In the genomic region with DNA sequence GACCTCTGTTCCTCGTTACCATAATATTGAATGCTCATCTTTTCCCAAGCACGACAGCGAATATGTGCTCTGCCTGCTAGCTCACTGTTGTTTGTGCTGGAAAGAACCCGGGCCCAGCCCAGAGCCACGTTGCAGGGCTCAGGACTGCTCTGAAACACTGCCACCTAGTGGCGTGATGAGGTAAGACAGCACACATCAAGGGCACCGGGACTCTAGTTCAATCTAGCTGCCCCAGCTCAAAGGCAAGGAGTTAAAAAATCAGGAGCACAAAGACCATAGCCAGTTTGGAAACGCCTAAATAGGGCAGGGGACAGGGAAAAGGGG, we compare ENCODE assay signal across 8 mouse cellular contexts. TPM values are rescaled to one million over a fixed set of nuclear protein-coding genes. Genes with fewer than 3 reads are reported as not detected.
DNase-seq lines count a peak whose midpoint lies in the region; ATAC-seq and TF ChIP-seq lines count a peak whose summit lies in the region.

No protein-coding gene starts in this region.

- TF ChIP-seq CTCF in G1E (IDR thresholded peaks at IDR 0.05; ENCODE audit: low read depth, low read length) = peak; percentile 63
- TF ChIP-seq CTCF in forebrain, postnatal 0 days (IDR thresholded peaks at IDR 0.05; ENCODE audit: low read depth) = peak; percentile 99
- peak; percentile 94 for TF ChIP-seq CTCF in layer of hippocampus, adult 2 months (conservative IDR thresholded peaks at IDR 0.05)
- TF ChIP-seq CTCF in lung, adult 2 months (IDR thresholded peaks at IDR 0.05; ENCODE audit: insufficient read depth, low read length) = peak; percentile 97

- peak; percentile 15 for DNase-seq in G1E (ENCODE audit: low spot score)
- peak; percentile 84 to 91 for DNase-seq in cerebellum, adult 18-20 months
- peak; percentile 95 for DNase-seq in forebrain, postnatal 0 days
- peak; percentile 94 for DNase-seq in heart, postnatal 4 days
- DNase-seq in layer of hippocampus, adult 2 months (ENCODE audit: low spot score in 2 of 2) = peak; percentile 79 to 94
- DNase-seq in lung, adult 2 months = peak; percentile 74
- peak; percentile 77 for DNase-seq in testis, postnatal 14 days (ENCODE audit: low spot score)

- TF ChIP-seq POLR2A in lung, adult 2 months (IDR thresholded peaks at IDR 0.05; ENCODE audit: borderline replicate concordance, extremely low read depth, low read depth, low read length) = no peak

- peaks cover 29% of the 10 kb centered on the region for H3K9me3 ChIP-seq in G1E (replicated peaks)
- H3K9me3 ChIP-seq in forebrain, postnatal 0 days (ENCODE audit: low read length) = no peaks in the 10 kb centered on the region

- no peak overlapping the region for H3K4me3 ChIP-seq in G1E (ENCODE audit: low read depth, low read length)
- H3K4me3 ChIP-seq in forebrain, postnatal 0 days (ENCODE audit: low read depth, low read length) = no peak overlapping the region
- H3K4me3 ChIP-seq in layer of hippocampus, adult 2 months = peak overlapping the region; percentile 17; the same call in 1 of the 2 replicates
- H3K4me3 ChIP-seq in lung, adult 2 months (replicated peaks; ENCODE audit: extremely low read depth, low read depth, low read length) = no peak overlapping the region

- peak overlapping the region; percentile 29; the same call in 1 of the 2 replicates for H3K9ac ChIP-seq in forebrain, postnatal 0 days

- peak; percentile 23; the same call in 1 of the 2 replicates for ATAC-seq in G1E (ENCODE audit: extremely low read depth, insufficient number of reproducible peaks, low FRiP score, poor library complexity, severe bottlenecking)
- peak; percentile 90 for ATAC-seq in forebrain, postnatal 0 days
- peak; percentile 56; the same call in 1 of the 2 replicates for ATAC-seq in neutrophil, adult 5-6 weeks (ENCODE audit: extremely low read depth, insufficient number of reproducible peaks, low FRiP score, poor library complexity, severe bottlenecking)

- 0 out of 2 replicates have a peak overlapping the region, but pooled peaks have one; percentile 13 for H3K4me2 ChIP-seq in forebrain, postnatal 0 days (ENCODE audit: low read depth)

- no peaks in the 10 kb centered on the region for H3K36me3 ChIP-seq in G1E (replicated peaks)
- no peaks in the 10 kb centered on the region for H3K36me3 ChIP-seq in forebrain, postnatal 0 days (ENCODE audit: insufficient read depth)

- no peaks in the 10 kb centered on the region for H3K27me3 ChIP-seq in G1E (ENCODE audit: insufficient read depth, low read length)
- H3K27me3 ChIP-seq in forebrain, postnatal 0 days (ENCODE audit: insufficient read depth, low read length) = no peaks in the 10 kb centered on the region

- 3% methylated on average over 8 of the region's 8 CpGs for WGBS in forebrain, postnatal 0 days
- under 1% methylated on average over 8 of the region's 8 CpGs for whole genome bisulfite sequencing in lung, adult 2 months

- peak overlapping the region; percentile 47 for H3K27ac ChIP-seq in forebrain, postnatal 0 days (ENCODE audit: low read depth, low read length)
- H3K27ac ChIP-seq in layer of hippocampus, adult 2 months = peak overlapping the region; percentile 52; the same call in 1 of the 2 replicates

- H3K4me1 ChIP-seq in G1E (ENCODE audit: insufficient read depth, low read depth, low read length) = no peaks in the 10 kb centered on the region
- H3K4me1 ChIP-seq in forebrain, postnatal 0 days (ENCODE audit: insufficient read depth) = peaks cover 22% of the 10 kb centered on the region
- H3K4me1 ChIP-seq in lung, adult 2 months (ENCODE audit: control insufficient read depth, insufficient read depth, low read length) = peaks cover 2% of the 10 kb centered on the region

RNA-seq across cellular contexts. Expression of gene Medag, which starts 35.7 kb away (rescaled TPM):
- total RNA-seq in G1E (2014; fragmentation: Nextera tagmentation) (not detected in 2 replicates), G1E (2017) (0.06 and 0.11 TPM in 2 replicates)
- polyA plus RNA-seq in G1E (2012) = not detected in 2 replicates
- total RNA-seq in forebrain, postnatal 0 days (2014; rRNA removed) = 1.7 and 2.1 TPM in 2 replicates
- 1.1 and 1.8 TPM in 2 replicates for polyA plus RNA-seq in forebrain, postnatal 0 days (2015; fragmentation: Nextera tagmentation; extraction: Ambion mirVana)
- total RNA-seq in heart, postnatal 4 days (2021) = 10 to 100 TPM; 14.8 to 14.9 TPM
- 1 to 10 TPM; 3.9 to 4.0 TPM for total RNA-seq in layer of hippocampus, adult 2 months (2021)
- polyA plus RNA-seq in lung, adult 2 months (2012; rRNA removed) = 5.2 and 7.1 TPM in 2 replicates
- not detected in 2 replicates for total RNA-seq in neutrophil, adult 5-6 weeks (2017)

Comparison
In these comparisons a context has a peak if more than half of its experiments do, and no peak if none do; other contexts are left out.
1. ATAC-seq: peak in every context shown above with its lines; median percentile 90 in forebrain, postnatal 0 days; 56 in neutrophil, adult 5-6 weeks; 23 in G1E.
2. DNase-seq: peak in every context shown above with its lines; median percentile 95 in forebrain, postnatal 0 days; 94 in heart, postnatal 4 days; 88 in cerebellum, adult 18-20 months; 86 in layer of hippocampus, adult 2 months; 77 in testis, postnatal 14 days; 74 in lung, adult 2 months; 15 in G1E.